Mouse (Mus musculus) liver, postnatal 0 days (tissue): ENCODE results near the gene Klhl29.

Experiments used
- CTCF ChIP-seq: sonication (generic); IDR thresholded peaks from 2 replicates; pipeline ENCODE4 v1.5.1; 2016; ENCODE audit warnings: antibody characterized with exemption, low read depth
- EP300 ChIP-seq: IDR thresholded peaks from 2 replicates; pipeline ENCODE4 v1.6.1; 2016; ENCODE audit warnings: antibody characterized with exemption, low read depth, mild to moderate bottlenecking

GRCm38 (mm10) chr12:5044141-5044540, 331.3 kb downstream of the Klhl29 start:
- TF ChIP-seq CTCF = no peak
- no peak for TF ChIP-seq EP300
